Mouse (Mus musculus): ENCODE results near the gene Hs1bp3. TPM values are rescaled to one million over a fixed set of nuclear protein-coding genes. Genes with fewer than 3 reads are reported as not detected.
A peak's percentile ranks its signal among the peaks of the same experiment; 100 is the strongest.

The Hs1bp3 gene
- total RNA-seq, 2 experiments from 2014 or later = 8.7 to 14.1 TPM

DNA sequence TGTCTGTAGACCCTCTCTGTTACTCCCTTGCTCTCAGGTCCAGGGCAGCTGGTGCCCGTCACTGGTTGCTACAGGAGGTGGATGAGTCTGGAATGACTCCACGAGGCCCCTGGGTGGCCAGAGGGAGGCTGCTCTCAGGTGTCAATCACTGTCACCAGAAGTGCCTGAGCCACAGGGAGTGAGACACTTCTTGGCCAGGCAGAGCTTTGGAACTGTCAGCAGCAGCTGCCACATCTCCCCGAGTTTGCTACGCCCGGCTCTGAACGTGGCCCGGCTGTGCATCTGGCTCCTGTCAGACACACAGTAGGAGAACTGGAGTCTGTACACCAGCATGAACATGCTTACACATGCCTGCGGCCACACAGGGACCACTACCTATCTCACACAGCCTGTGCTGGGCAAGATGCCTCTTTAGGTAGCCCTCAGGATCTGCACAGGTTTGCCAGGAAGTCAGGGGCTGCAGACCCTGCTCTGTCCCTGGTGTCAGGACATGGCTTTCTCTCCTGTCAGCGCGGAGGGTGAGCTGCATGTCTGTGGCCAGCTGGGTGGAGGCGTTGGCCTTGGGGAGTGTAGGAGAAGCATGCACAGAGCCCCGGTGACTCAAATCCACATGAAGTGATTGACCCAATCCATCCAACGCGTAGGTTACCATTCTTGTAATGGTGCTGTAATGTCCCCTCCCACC lies 18.4 kb downstream of the Hs1bp3 start:
- peak in 1 of 2 experiments; percentile 3 for DNase-seq (ENCODE audit: low spot score in 2 of 2)
- intact Hi-C loops (cut with DNase I) = no loop called here

- intact Hi-C loops (cut with DNase I) = no loop called here
- no peak for DNase-seq (ENCODE audit: low spot score in 2 of 2)
Measured at GRCm38 (mm10) chr12:8332174-8332542, 18.9 kb downstream of the Hs1bp3 start.

- DNase-seq (ENCODE audit: low spot score in 2 of 2) = no peak
- intact Hi-C loops (cut with DNase I) = no loop called here
Measured at GRCm38 (mm10) chr12:8333617-8334016, 20.4 kb downstream of the Hs1bp3 start.

DNA sequence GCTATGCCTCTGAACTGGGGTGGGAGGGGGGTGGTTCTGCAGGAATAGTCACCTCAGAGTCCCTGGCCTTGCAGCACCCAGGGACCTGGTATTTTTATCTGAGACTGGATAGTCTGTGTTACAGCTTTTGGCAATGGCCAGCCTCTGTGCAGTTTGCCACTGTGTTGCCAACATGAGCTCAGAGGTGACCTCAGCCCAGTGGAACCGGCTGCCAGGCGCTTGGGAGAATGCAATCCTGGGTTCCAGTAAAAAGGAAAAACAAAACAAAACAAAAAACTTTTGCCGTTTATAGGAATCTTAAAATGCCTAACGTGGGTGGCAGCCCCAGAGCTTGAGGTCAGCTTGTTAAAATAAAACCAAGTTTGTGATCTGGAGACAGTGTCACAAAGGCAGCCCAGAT lies 21.0 kb downstream of the Hs1bp3 start:
- DNase-seq (ENCODE audit: low spot score in 2 of 2) = no peak
- intact Hi-C loops (cut with DNase I) = no loop called here

- intact Hi-C loops (cut with DNase I) = no loop called here
- no peak for DNase-seq (ENCODE audit: low spot score in 2 of 2)
Measured at GRCm38 (mm10) chr12:8335503-8335902, 22.3 kb downstream of the Hs1bp3 start.

DNA sequence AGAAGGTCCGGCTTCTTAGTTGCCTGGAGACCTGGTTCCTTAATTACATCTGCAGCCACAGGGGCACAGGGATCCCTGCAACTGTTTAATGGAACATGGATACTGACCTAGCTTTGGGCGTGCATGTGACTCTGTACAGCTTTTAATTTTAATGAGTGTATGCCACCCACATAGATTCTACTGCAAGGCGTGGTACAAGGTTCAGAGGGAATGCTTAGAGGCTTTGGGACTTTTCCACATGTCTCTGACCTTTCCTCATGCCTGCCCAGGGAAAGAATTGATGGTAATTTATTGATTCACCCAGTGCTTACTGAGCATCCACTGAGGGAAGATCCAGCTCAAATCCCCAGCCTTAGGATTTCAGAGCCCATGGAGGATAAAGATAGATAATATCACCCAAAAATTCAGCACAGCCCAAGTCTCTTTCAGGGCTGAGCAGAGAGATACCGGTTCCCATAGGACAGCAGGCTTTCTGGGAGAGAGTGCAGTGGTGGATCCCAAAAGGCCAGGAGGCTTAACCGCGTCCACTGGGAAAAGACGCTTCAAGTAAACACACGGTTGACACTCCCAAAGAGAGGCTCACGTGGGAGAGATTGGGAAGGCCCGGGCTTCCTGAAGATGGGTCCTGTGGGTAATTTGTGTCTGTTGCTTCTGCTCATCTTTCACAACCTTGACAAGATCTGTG lies 23.5 kb downstream of the Hs1bp3 start:
- DNase-seq (ENCODE audit: low spot score in 2 of 2) = no peak

GRCm38 (mm10) chr12:8337286-8338060 lies 24.2 kb downstream of the Hs1bp3 start:
- DNase-seq (ENCODE audit: low spot score in 2 of 2) = peak in 1 of 2 experiments; percentile 12
- intact Hi-C loops (cut with DNase I) = no loop called here

More for the DNA sequence above, 23.5 kb downstream of the Hs1bp3 start:
- intact Hi-C loops (cut with DNase I) = no loop called here

- no peak for DNase-seq (ENCODE audit: low spot score in 2 of 2)
- intact Hi-C loops (cut with DNase I) = no loop called here
Measured at GRCm38 (mm10) chr12:8338491-8338890, 25.3 kb downstream of the Hs1bp3 start.

DNA sequence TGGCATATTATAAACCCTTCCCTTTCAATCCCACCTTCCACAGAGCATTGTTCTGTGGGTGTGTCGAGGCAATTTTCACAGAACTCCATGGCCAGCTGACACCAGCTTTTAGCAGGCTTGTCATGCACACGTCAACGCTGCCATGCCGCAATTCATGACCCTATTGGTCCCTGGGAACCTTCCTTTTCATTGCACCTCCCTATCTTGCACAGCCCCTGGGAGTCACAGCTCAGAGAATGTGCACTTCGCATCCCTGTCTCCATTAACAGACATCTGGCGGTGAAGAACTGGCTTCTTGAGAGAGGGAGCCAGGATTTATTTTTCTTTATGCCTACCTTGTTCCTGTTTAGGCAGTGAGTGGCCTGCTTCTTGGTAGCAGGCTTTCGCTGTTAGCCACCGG lies 25.7 kb downstream of the Hs1bp3 start:
- intact Hi-C loops (cut with DNase I) = no loop called here
- DNase-seq (ENCODE audit: low spot score in 2 of 2) = no peak

GRCm38 (mm10) chr12:8339591-8340319 lies 26.5 kb downstream of the Hs1bp3 start:
- intact Hi-C loops (cut with DNase I) = no loop called here
- DNase-seq (ENCODE audit: low spot score in 2 of 2) = no peak

DNA sequence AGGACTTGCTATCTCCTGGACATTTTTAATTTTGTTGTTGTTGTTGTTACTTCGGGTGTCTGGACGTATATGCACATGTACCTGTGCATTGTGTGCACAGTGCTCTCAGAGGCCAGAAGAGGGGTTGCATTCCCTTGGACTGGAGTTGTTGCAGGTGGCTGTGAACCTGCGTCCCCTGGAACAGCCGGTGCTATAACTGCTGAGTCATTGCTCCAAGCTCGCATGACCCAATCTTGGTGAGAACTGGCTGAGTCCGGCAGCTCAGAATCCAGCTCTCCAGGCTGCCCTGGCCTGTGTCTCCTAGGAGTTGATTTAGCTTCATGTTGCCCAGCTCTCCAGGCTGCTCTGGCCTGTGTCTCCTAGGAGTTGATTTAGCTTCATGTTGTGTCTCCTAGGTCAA lies 27.8 kb downstream of the Hs1bp3 start:
- intact Hi-C loops (cut with DNase I) = no loop called here
- DNase-seq (ENCODE audit: low spot score in 2 of 2) = no peak

- DNase-seq (ENCODE audit: low spot score in 2 of 2) = no peak
- intact Hi-C loops (cut with DNase I) = no loop called here
Measured at GRCm38 (mm10) chr12:8343381-8343780, 30.1 kb downstream of the Hs1bp3 start.

- DNase-seq (ENCODE audit: low spot score in 2 of 2) = peak; percentile 85
- intact Hi-C loops (cut with DNase I) = loop anchor here (5.0 kb wide), 2 partner anchors 122 to 152 kb away; no protein-coding TSS in a partner anchor
Measured at GRCm38 (mm10) chr12:8344897-8345296, 31.7 kb downstream of the Hs1bp3 start.

DNA sequence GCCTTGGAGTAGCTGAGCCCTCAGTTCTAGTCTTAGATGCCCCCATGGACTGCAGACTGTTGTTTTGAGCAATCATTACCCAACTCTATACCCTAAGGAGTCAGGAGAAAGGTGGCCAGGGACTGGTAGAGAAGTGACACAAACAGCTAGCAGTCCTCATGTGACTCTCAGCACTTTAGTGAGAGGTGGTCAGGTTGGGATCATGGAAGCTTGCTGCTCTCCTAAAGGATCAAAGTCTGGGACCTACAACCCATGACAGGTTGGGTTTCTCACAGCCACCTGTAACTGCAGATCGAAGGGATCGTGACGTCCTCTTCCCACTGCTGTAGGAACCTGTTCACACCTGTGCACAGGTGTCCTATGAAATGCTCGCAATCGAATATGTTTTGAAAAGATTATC lies 32.3 kb downstream of the Hs1bp3 start:
- no peak for DNase-seq (ENCODE audit: low spot score in 2 of 2)
- intact Hi-C loops (cut with DNase I) = loop anchor here (5.0 kb wide), 2 partner anchors 122 to 152 kb away; no protein-coding TSS in a partner anchor

GRCm38 (mm10) chr12:8347746-8348462 lies 34.7 kb downstream of the Hs1bp3 start:
- intact Hi-C loops (cut with DNase I) = loop anchor here (5.0 kb wide), 2 partner anchors 119 to 149 kb away; no protein-coding TSS in a partner anchor

GRCm38 (mm10) chr12:8348733-8349513 lies 35.7 kb downstream of the Hs1bp3 start:
- DNase-seq (ENCODE audit: low spot score in 2 of 2) = no peak
- intact Hi-C loops (cut with DNase I) = loop anchor here (5.0 kb wide), 2 partner anchors 118 to 148 kb away; no protein-coding TSS in a partner anchor

More at GRCm38 (mm10) chr12:8347746-8348462, 34.7 kb downstream of the Hs1bp3 start:
- DNase-seq (ENCODE audit: low spot score in 2 of 2) = no peak

- intact Hi-C loops (cut with DNase I) = no loop called here
Measured at GRCm38 (mm10) chr12:8351025-8351903, 38.0 kb downstream of the Hs1bp3 start.

More at GRCm38 (mm10) chr12:8351025-8351903, 38.0 kb downstream of the Hs1bp3 start:
- DNase-seq (ENCODE audit: low spot score in 2 of 2) = no peak

Measured in left cerebral cortex, postnatal 36 days (tissue).